Mouse (Mus musculus) MEL (cell line): ENCODE results near the gene Cfap299. TPM values are rescaled to one million over a fixed set of nuclear protein-coding genes. Genes with fewer than 3 reads are reported as not detected.

Experiments used
- DNase-seq: peaks from one replicate; pipeline ENCODE4 v3.0.0; 2011; ENCODE audit warnings: low read depth, low spot score
- H3K27ac ChIP-seq: 2 replicates; pipeline ENCODE4 v1.5.1; 2012; ENCODE audit warnings: low read depth, mild to moderate bottlenecking, control low read depth, low read length, moderate library complexity; ENCODE audit not compliant: control insufficient read depth
- H3K27me3 ChIP-seq, 2 experiments: fragments of 150-350 bp in 1 of 2; sonication (generic) in 1 of 2; 2 replicates each; pipeline ENCODE4 v1.6.1; 2012; ENCODE audit warnings: low read length in 2 of 2, mild to moderate bottlenecking in 2 of 2, improper control_type of control experiment in 1 of 2, moderate library complexity in 1 of 2; ENCODE audit not compliant: insufficient read depth in 2 of 2, control insufficient read depth in 1 of 2
- H3K36me3 ChIP-seq, 2 experiments: 2 replicates each; pipeline ENCODE4 v1.6.1; 2012 to 2014; ENCODE audit warnings: low read length in 2 of 2, improper control_type of control experiment in 1 of 2, inconsistent platforms in 1 of 2, mild to moderate bottlenecking in 1 of 2; ENCODE audit not compliant: insufficient read depth in 2 of 2, control insufficient read depth in 1 of 2
- H3K4me1 ChIP-seq, 2 experiments: fragments of 150-350 bp in 1 of 2; sonication (generic) in 1 of 2; 2 replicates each; pipeline ENCODE4 v1.6.1; 2012; ENCODE audit warnings: low read length in 2 of 2, improper control_type of control experiment in 1 of 2, mild to moderate bottlenecking in 1 of 2; ENCODE audit not compliant: insufficient read depth in 2 of 2, control insufficient read depth in 1 of 2
- H3K4me3 ChIP-seq, 2 experiments: fragments of 150-350 bp in 1 of 2; sonication (generic) in 1 of 2; 2 replicates each; pipeline ENCODE4 v1.5.1; 2012; ENCODE audit warnings: low read depth in 2 of 2, low read length in 2 of 2, mild to moderate bottlenecking in 2 of 2, moderate library complexity in 2 of 2, control low read depth in 1 of 2, improper control_type of control experiment in 1 of 2; ENCODE audit not compliant: control insufficient read depth in 1 of 2, insufficient read depth in 1 of 2
- H3K79me2 ChIP-seq: 2 replicates; pipeline ENCODE4 v1.6.1; 2012; ENCODE audit warnings: mild to moderate bottlenecking, low read length, moderate library complexity; ENCODE audit not compliant: control insufficient read depth, poor library complexity, insufficient read depth
- H3K9ac ChIP-seq: 2 replicates; pipeline ENCODE4 v1.6.1; 2012; ENCODE audit warnings: low read depth, mild to moderate bottlenecking, control low read depth, low read length, moderate library complexity; ENCODE audit not compliant: control insufficient read depth, poor library complexity, severe bottlenecking
- H3K9me3 ChIP-seq: fragments of 150-350 bp; sonication (generic); replicated peaks from 2 replicates; pipeline ENCODE4 v1.6.1; 2012; ENCODE audit warnings: mild to moderate bottlenecking, low read length, improper control_type of control experiment, moderate library complexity; ENCODE audit not compliant: insufficient read depth
- CHD1 ChIP-seq: IDR thresholded peaks from 2 replicates; pipeline ENCODE4 v1.6.1; 2012; ENCODE audit warnings: low read depth, mild to moderate bottlenecking, inconsistent platforms, low read length, improper control_type of control experiment
- CHD2 ChIP-seq: IDR thresholded peaks from 2 replicates; pipeline ENCODE4 v1.6.1; 2011; ENCODE audit warnings: low read length, improper control_type of control experiment
- ELF1 ChIP-seq: IDR thresholded peaks from 2 replicates; pipeline ENCODE4 v1.6.1; 2014; ENCODE audit warnings: low read depth, mild to moderate bottlenecking, inconsistent platforms, low read length, improper control_type of control experiment, moderate library complexity
- ETS1 ChIP-seq: IDR thresholded peaks from 2 replicates; pipeline ENCODE4 v1.6.1; 2012; ENCODE audit warnings: low read depth, mild to moderate bottlenecking, inconsistent platforms, low read length, improper control_type of control experiment, moderate library complexity
- GATA1 ChIP-seq: IDR thresholded peaks from 2 replicates; pipeline ENCODE4 v1.6.1; 2011; ENCODE audit warnings: low read depth, low read length, improper control_type of control experiment
- HCFC1 ChIP-seq: IDR thresholded peaks from 2 replicates; pipeline ENCODE4 v1.6.1; 2012; ENCODE audit warnings: low read depth, mild to moderate bottlenecking, inconsistent platforms, low read length, improper control_type of control experiment, moderate library complexity
- JUND ChIP-seq: IDR thresholded peaks from 2 replicates; pipeline ENCODE4 v1.6.1; 2011; ENCODE audit warnings: low read depth, mild to moderate bottlenecking, improper control_type of control experiment, low read length
- KAT2A ChIP-seq: conservative IDR thresholded peaks from 2 replicates; pipeline ENCODE4 v1.6.1; 2012; ENCODE audit warnings: low read depth, low read length, improper control_type of control experiment, inconsistent platforms
- MAFK ChIP-seq: IDR thresholded peaks from 2 replicates; pipeline ENCODE4 v1.6.1; 2011; ENCODE audit warnings: low read depth, mild to moderate bottlenecking, low read length, improper control_type of control experiment, borderline replicate concordance
- MEF2A ChIP-seq: IDR thresholded peaks from 2 replicates; pipeline ENCODE4 v1.6.1; 2014; ENCODE audit warnings: low read depth, mild to moderate bottlenecking, inconsistent platforms, low read length, improper control_type of control experiment; ENCODE audit not compliant: poor library complexity, insufficient replicate concordance, severe bottlenecking; ENCODE audit errors: extremely low read depth
- MXI1 ChIP-seq: IDR thresholded peaks from 2 replicates; pipeline ENCODE4 v1.6.1; 2011; ENCODE audit warnings: mild to moderate bottlenecking, low read depth, low read length, improper control_type of control experiment
- MYB ChIP-seq: IDR thresholded peaks from 2 replicates; pipeline ENCODE4 v1.6.1; 2011; ENCODE audit warnings: mild to moderate bottlenecking, low read depth, low read length, improper control_type of control experiment
- MYC ChIP-seq: IDR thresholded peaks from 2 replicates; pipeline ENCODE4 v1.6.1; 2011; ENCODE audit warnings: low read depth, mild to moderate bottlenecking, low read length, improper control_type of control experiment, moderate library complexity
- NRF1 ChIP-seq: IDR thresholded peaks from 2 replicates; pipeline ENCODE4 v1.6.1; 2014; ENCODE audit warnings: low read depth, mild to moderate bottlenecking, inconsistent platforms, low read length, improper control_type of control experiment, moderate library complexity; ENCODE audit not compliant: poor library complexity, insufficient read depth, severe bottlenecking
- RCOR1 ChIP-seq: IDR thresholded peaks from 2 replicates; pipeline ENCODE4 v1.6.1; 2012; ENCODE audit warnings: low read depth, mild to moderate bottlenecking, inconsistent platforms, low read length, improper control_type of control experiment
- SMC3 ChIP-seq: IDR thresholded peaks from 2 replicates; pipeline ENCODE4 v1.6.1; 2011; ENCODE audit warnings: low read depth, low read length, improper control_type of control experiment
- TBP ChIP-seq: IDR thresholded peaks from 2 replicates; pipeline ENCODE4 v1.8.0; 2011; ENCODE audit warnings: low read depth, low read length, improper control_type of control experiment
- ZC3H11A ChIP-seq: IDR thresholded peaks from 2 replicates; pipeline ENCODE4 v1.6.1; 2012; ENCODE audit warnings: low read depth, mild to moderate bottlenecking, inconsistent platforms, low read length, improper control_type of control experiment
- ZKSCAN1 ChIP-seq: IDR thresholded peaks from 2 replicates; pipeline ENCODE4 v1.6.1; 2012; ENCODE audit warnings: low read depth, mild to moderate bottlenecking, inconsistent platforms, low read length, improper control_type of control experiment, moderate library complexity
- ZNF384 ChIP-seq: IDR thresholded peaks from 2 replicates; pipeline ENCODE4 v1.6.1; 2012; ENCODE audit warnings: low read depth, mild to moderate bottlenecking, inconsistent platforms, low read length, improper control_type of control experiment
- polyA plus RNA-seq, 2 experiments: library from polyadenylated mRNA; stranded (reverse) in 1 of 2; unstranded in 1 of 2; fragments of >175 nt in 1 of 2; fragments of >200 nt in 1 of 2; gene quantifications; 2 replicates each; pipeline versions ENCODE4 v1.2.1 to v1.2.4; 2012; ENCODE audit warnings: low replicate concordance in 2 of 2, low read depth in 1 of 2; ENCODE audit not compliant: insufficient read length in 2 of 2, insufficient read depth in 1 of 2, missing spikeins in 1 of 2
- total RNA-seq: library from RNA; depleted of rRNA; stranded (reverse); fragments of 300-350 nt; gene quantifications from 2 replicates; pipeline ENCODE4 v1.2.3, GENCODE M21; 2012

Gene Cfap299
- total and polyA plus RNA-seq, 3 experiments: not detected

DNA sequence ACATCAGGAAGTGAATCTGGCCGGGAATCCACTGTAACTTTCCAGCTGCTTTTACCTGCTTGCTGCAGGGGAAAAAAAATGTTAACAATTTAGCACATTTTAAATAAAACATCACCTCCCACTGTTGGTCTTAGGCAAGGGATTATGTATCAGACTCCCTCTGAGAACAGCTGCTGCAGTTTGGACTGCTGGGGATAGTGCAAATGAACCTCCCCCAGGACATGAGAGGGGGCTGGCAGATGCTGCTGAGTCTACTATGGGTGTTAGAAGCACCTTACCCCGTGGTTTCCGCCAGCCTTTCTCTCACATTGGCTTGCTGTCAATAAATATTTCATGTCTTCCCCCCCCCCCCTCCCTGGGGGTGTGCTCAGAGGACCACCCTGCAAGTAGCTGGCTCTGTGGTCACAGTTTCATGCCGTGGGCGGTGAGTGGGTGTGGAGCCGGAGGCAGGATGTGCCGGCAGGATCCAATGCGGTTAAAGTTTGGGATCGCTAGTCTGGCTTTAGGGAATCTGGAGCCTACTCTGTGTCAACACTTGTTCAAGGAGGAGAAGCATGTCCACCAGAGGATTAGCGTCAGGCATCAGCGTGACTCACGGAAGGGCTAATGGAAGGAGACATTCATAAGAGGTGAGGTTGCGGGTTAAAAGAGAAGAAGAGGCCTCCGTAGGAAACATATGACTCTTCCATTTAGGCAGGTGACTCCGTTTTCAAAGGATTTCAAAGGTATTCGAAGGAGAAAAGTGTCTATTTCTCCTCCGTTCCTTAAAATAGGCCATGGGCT is 45.2 kb upstream of the Cfap299 start:
- Histone ChIP-seq H3K36me3 (no peaks in the 10 kb centered on the region), H3K4me3 (no peak overlapping the region), H3K9ac (no peak overlapping the region), H3K4me1 (no peaks in the 10 kb centered on the region), H3K9me3 (no peaks in the 10 kb centered on the region), H3K27me3 (no peaks in the 10 kb centered on the region), H3K79me2 (no peaks in the 10 kb centered on the region), H3K27ac (no peak overlapping the region)
- no peak for DNase-seq
- TF ChIP-seq MEF2A (no peak), MYC (no peak), CHD1 (no peak)

- Histone ChIP-seq H3K27ac (no peak overlapping the region), H3K9ac (no peak overlapping the region), H3K4me3 (no peak overlapping the region), H3K27me3 (no peaks in the 10 kb centered on the region), H3K36me3 (no peaks in the 10 kb centered on the region), H3K79me2 (no peaks in the 10 kb centered on the region), H3K9me3 (no peaks in the 10 kb centered on the region), H3K4me1 (no peaks in the 10 kb centered on the region)
- DNase-seq: no peak
- TF ChIP-seq CHD1 (no peak), KAT2A (no peak), SMC3 (no peak), MXI1 (no peak)
These were observed 38.5 kb upstream of the Cfap299 start for GRCm38 (mm10) chr5:98290642-98291041.

- Histone ChIP-seq H3K79me2 (no peaks in the 10 kb centered on the region), H3K27me3 (no peaks in the 10 kb centered on the region), H3K36me3 (no peaks in the 10 kb centered on the region), H3K4me1 (no peaks in the 10 kb centered on the region), H3K4me3 (no peak overlapping the region), H3K27ac (no peak overlapping the region), H3K9ac (no peak overlapping the region), H3K9me3 (no peaks in the 10 kb centered on the region)
- no peak for TF ChIP-seq RCOR1
- no peak for TF ChIP-seq ZKSCAN1
- no peak for TF ChIP-seq HCFC1
- no peak for TF ChIP-seq ELF1
- no peak for TF ChIP-seq JUND
- TF ChIP-seq CHD2: no peak
- no peak for TF ChIP-seq TBP
- no peak for TF ChIP-seq MYB
- TF ChIP-seq NRF1: no peak
- no peak for TF ChIP-seq ETS1
- no peak for TF ChIP-seq MAFK
- no peak for TF ChIP-seq GATA1
- TF ChIP-seq ZNF384: no peak
- TF ChIP-seq MEF2A: no peak
- TF ChIP-seq ZC3H11A: no peak
- no peak for DNase-seq
These were observed 36.6 kb upstream of the Cfap299 start for GRCm38 (mm10) chr5:98292388-98293048.
